Mouse (Mus musculus): ENCODE measurements around the gene Klhl2. TPM values are rescaled to one million over a fixed set of nuclear protein-coding genes. Genes with fewer than 3 reads are reported as not detected.

Klhl2 gene
- polyA plus RNA-seq, 1 experiment from 2014 or later = 10.1 TPM

DNA sequence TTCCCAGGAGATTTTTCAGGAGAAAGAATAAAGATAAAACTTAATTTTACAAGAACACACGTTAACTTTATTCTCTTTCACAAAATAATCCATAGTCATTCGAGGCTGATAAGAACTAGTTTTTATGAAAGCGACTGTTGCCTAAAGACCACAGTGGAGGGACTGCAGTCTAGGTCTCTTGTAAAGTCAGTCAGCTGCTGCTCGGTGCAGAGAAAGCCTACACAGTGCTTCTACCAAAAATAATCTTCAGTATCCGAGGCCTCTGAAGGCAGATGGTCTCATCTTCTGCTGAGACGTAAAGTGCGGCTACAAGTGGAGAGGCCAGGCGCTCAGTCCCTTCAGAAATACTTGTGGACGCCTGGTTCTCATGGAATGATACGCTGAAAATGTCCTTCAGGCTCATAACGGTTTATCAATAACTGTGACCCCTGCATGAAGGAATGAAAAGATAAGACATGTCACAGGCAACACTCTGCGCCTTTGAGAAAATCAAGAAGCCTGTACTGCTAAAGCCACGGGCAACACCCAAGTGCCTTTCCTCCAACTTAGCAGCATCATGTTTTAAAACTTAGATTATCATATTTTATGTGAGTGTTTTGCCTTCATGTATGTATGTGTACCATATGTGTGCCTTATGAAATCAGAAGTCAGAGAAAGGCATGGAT lies 109.1 kb downstream of the Klhl2 start:
- H3K4me2 ChIP-seq = no peak overlapping the region
- H3K27ac ChIP-seq (ENCODE audit: low read depth, low read length) = no peak overlapping the region
- H3K9ac ChIP-seq (ENCODE audit: low read depth, low read length) = no peak overlapping the region
- peaks cover 3% of the 10 kb centered on the region; the same call in 1 of the 2 replicates for H3K4me1 ChIP-seq (replicated peaks; ENCODE audit: control insufficient read depth, insufficient read depth, low read length)
- H3K36me3 ChIP-seq (ENCODE audit: control insufficient read depth, insufficient read depth, low read length) = no peaks in the 10 kb centered on the region
- no peak for DNase-seq (ENCODE audit: low spot score)
- no peaks in the 10 kb centered on the region for H3K27me3 ChIP-seq (replicated peaks; ENCODE audit: control insufficient read depth, insufficient read depth, low read length)
- no peak overlapping the region for H3K4me3 ChIP-seq (ENCODE audit: low read depth, low read length)
- peak; percentile 74 for ATAC-seq (replicated peaks; ENCODE audit: low FRiP score)
- 66% methylated on average over 13 of the region's 13 CpGs for WGBS
- no peaks in the 10 kb centered on the region for H3K9me3 ChIP-seq (ENCODE audit: control insufficient read depth, low read length)

- Histone ChIP-seq H3K9ac (ENCODE audit: low read depth, low read length) (no peak overlapping the region), H3K27ac (ENCODE audit: low read depth, low read length) (no peak overlapping the region), H3K9me3 (ENCODE audit: control insufficient read depth, low read length) (no peaks in the 10 kb centered on the region), H3K4me1 (replicated peaks; ENCODE audit: control insufficient read depth, insufficient read depth, low read length) (peaks cover 11% of the 10 kb centered on the region), H3K4me3 (ENCODE audit: low read depth, low read length) (no peak overlapping the region), H3K4me2 (no peak overlapping the region), H3K27me3 (replicated peaks; ENCODE audit: control insufficient read depth, insufficient read depth, low read length) (no peaks in the 10 kb centered on the region), H3K36me3 (ENCODE audit: control insufficient read depth, insufficient read depth, low read length) (no peaks in the 10 kb centered on the region)
- 88% methylated on average over 1 of the region's 1 CpGs for WGBS
- ATAC-seq (replicated peaks; ENCODE audit: low FRiP score) = no peak
- DNase-seq (ENCODE audit: low spot score) = no peak
Measured at GRCm38 (mm10) chr8:64738916-64739315, 110.9 kb downstream of the Klhl2 start.

- no peaks in the 10 kb centered on the region for H3K27me3 ChIP-seq (replicated peaks; ENCODE audit: control insufficient read depth, insufficient read depth, low read length)
- H3K4me3 ChIP-seq (ENCODE audit: low read depth, low read length) = no peak overlapping the region
- H3K9me3 ChIP-seq (ENCODE audit: control insufficient read depth, low read length) = no peaks in the 10 kb centered on the region
- ATAC-seq (replicated peaks; ENCODE audit: low FRiP score) (no peak), DNase-seq (ENCODE audit: low spot score) (no peak)
- H3K9ac ChIP-seq (ENCODE audit: low read depth, low read length) = no peak overlapping the region
- H3K4me2 ChIP-seq = no peak overlapping the region
- no peak overlapping the region for H3K27ac ChIP-seq (ENCODE audit: low read depth, low read length)
- H3K36me3 ChIP-seq (ENCODE audit: control insufficient read depth, insufficient read depth, low read length) = no peaks in the 10 kb centered on the region
- H3K4me1 ChIP-seq (replicated peaks; ENCODE audit: control insufficient read depth, insufficient read depth, low read length) = peaks cover 11% of the 10 kb centered on the region
- 78% methylated on average over 3 of the region's 3 CpGs for WGBS
Measured at GRCm38 (mm10) chr8:64736767-64737323, 113.0 kb downstream of the Klhl2 start.

DNA sequence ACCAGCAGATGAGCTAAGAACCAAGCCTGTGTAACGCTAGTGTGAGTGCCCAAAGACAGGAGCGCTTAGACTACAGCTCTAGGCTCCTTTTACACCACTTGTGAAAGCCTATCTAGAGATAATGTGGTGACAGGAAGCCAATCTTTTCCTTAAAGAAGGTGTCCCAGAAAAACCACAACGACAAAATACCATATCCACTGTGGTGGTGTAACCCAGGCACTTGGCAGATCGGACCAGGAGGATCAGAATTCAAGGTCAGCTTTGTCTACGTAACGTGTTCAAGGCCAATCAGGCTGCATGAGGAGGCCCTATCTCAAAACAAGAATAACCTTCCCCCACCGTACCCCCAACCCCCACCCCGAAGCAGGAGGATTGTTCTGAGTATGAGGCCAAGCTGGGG lies 114.7 kb downstream of the Klhl2 start:
- ATAC-seq (replicated peaks; ENCODE audit: low FRiP score) = no peak
- H3K4me1 ChIP-seq (replicated peaks; ENCODE audit: control insufficient read depth, insufficient read depth, low read length) = peaks cover 8% of the 10 kb centered on the region
- H3K27ac ChIP-seq (ENCODE audit: low read depth, low read length) = no peak overlapping the region
- H3K9me3 ChIP-seq (ENCODE audit: control insufficient read depth, low read length) = no peaks in the 10 kb centered on the region
- H3K4me2 ChIP-seq = no peak overlapping the region
- no peak overlapping the region for H3K9ac ChIP-seq (ENCODE audit: low read depth, low read length)
- peaks cover 7% of the 10 kb centered on the region; the same call in 1 of the 2 replicates for H3K36me3 ChIP-seq (ENCODE audit: control insufficient read depth, insufficient read depth, low read length)
- H3K4me3 ChIP-seq (ENCODE audit: low read depth, low read length) = no peak overlapping the region
- no peak for DNase-seq (ENCODE audit: low spot score)
- no peaks in the 10 kb centered on the region for H3K27me3 ChIP-seq (replicated peaks; ENCODE audit: control insufficient read depth, insufficient read depth, low read length)
- WGBS = 48% methylated on average over 8 of the region's 8 CpGs

GRCm38 (mm10) chr8:64733271-64733943 lies 116.4 kb downstream of the Klhl2 start, which contains the start of gene Msmo1:
Msmo1 (minus strand) TSS chr8:64733792.
- H3K27me3 ChIP-seq (replicated peaks; ENCODE audit: control insufficient read depth, insufficient read depth, low read length) = no peaks in the 10 kb centered on the region
- H3K27ac ChIP-seq (ENCODE audit: low read depth, low read length) = peak within 1 kb of the TSS; percentile 17; the same call in 1 of the 2 replicates
- H3K4me3 ChIP-seq (ENCODE audit: low read depth, low read length) = peak within 1 kb of the TSS; percentile 78
- WGBS = under 1% methylated on average over 60 of the region's 60 CpGs
- H3K36me3 ChIP-seq (ENCODE audit: control insufficient read depth, insufficient read depth, low read length) = peaks cover 9% of the 10 kb centered on the region; the same call in 1 of the 2 replicates
- H3K4me1 ChIP-seq (replicated peaks; ENCODE audit: control insufficient read depth, insufficient read depth, low read length) = peaks cover 8% of the 10 kb centered on the region
- H3K9ac ChIP-seq (ENCODE audit: low read depth, low read length) = peak within 1 kb of the TSS; percentile 70
- ATAC-seq (replicated peaks; ENCODE audit: low FRiP score) (peak; percentile 99), DNase-seq (ENCODE audit: low spot score) (peak; percentile 91)
- H3K9me3 ChIP-seq (ENCODE audit: control insufficient read depth, low read length) = no peaks in the 10 kb centered on the region
- peak within 1 kb of the TSS; percentile 83 for H3K4me2 ChIP-seq

- WGBS = 17% methylated on average over 9 of the region's 9 CpGs
- Histone ChIP-seq H3K4me2 (peak overlapping the region; percentile 83), H3K27ac (ENCODE audit: low read depth, low read length) (no peak overlapping the region), H3K4me3 (ENCODE audit: low read depth, low read length) (peak overlapping the region; percentile 78), H3K9me3 (ENCODE audit: control insufficient read depth, low read length) (no peaks in the 10 kb centered on the region), H3K9ac (ENCODE audit: low read depth, low read length) (peak overlapping the region; percentile 70), H3K27me3 (replicated peaks; ENCODE audit: control insufficient read depth, insufficient read depth, low read length) (no peaks in the 10 kb centered on the region), H3K36me3 (ENCODE audit: control insufficient read depth, insufficient read depth, low read length) (peaks cover 10% of the 10 kb centered on the region; the same call in 1 of the 2 replicates), H3K4me1 (replicated peaks; ENCODE audit: control insufficient read depth, insufficient read depth, low read length) (peaks cover 8% of the 10 kb centered on the region)
- no peak for ATAC-seq (replicated peaks; ENCODE audit: low FRiP score)
- DNase-seq (ENCODE audit: low spot score) = no peak
Measured at GRCm38 (mm10) chr8:64732596-64732995, 117.2 kb downstream of the Klhl2 start.

DNA sequence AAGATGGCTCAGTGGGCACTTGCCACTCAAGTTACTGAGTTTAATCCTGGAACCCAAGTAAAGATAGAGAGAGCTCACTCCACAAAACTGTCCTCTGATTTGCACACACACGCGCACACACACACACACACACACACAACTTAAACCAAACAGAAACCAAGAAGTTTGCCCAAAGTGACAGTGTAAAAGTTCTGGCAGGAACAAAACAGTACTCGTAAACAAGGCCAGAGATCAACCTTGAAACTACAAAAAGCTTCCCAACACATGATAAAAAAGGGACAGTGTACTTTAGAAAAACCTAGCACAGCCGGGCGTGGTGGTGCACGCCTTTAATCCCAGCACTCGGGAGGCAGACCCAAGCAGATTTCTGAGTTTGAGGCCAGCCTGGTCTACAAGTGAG lies 121.7 kb downstream of the Klhl2 start:
- Histone ChIP-seq H3K9ac (ENCODE audit: low read depth, low read length) (no peak overlapping the region), H3K27ac (ENCODE audit: low read depth, low read length) (no peak overlapping the region), H3K27me3 (replicated peaks; ENCODE audit: control insufficient read depth, insufficient read depth, low read length) (no peaks in the 10 kb centered on the region), H3K9me3 (ENCODE audit: control insufficient read depth, low read length) (no peaks in the 10 kb centered on the region), H3K4me3 (ENCODE audit: low read depth, low read length) (no peak overlapping the region), H3K4me1 (replicated peaks; ENCODE audit: control insufficient read depth, insufficient read depth, low read length) (no peaks in the 10 kb centered on the region), H3K36me3 (ENCODE audit: control insufficient read depth, insufficient read depth, low read length) (peaks cover 30% of the 10 kb centered on the region), H3K4me2 (no peak overlapping the region)
- ATAC-seq (replicated peaks; ENCODE audit: low FRiP score) = no peak
- no peak for DNase-seq (ENCODE audit: low spot score)
- WGBS = 89% methylated on average over 7 of the region's 7 CpGs

GRCm38 (mm10) chr8:64726190-64726695 lies 123.6 kb downstream of the Klhl2 start:
- ATAC-seq (replicated peaks; ENCODE audit: low FRiP score) (no peak), DNase-seq (ENCODE audit: low spot score) (no peak)
- H3K27ac ChIP-seq (ENCODE audit: low read depth, low read length) = no peak overlapping the region
- no peak overlapping the region for H3K4me3 ChIP-seq (ENCODE audit: low read depth, low read length)
- WGBS = 78% methylated on average over 4 of the region's 4 CpGs
- H3K36me3 ChIP-seq (ENCODE audit: control insufficient read depth, insufficient read depth, low read length) = peaks cover 35% of the 10 kb centered on the region
- no peaks in the 10 kb centered on the region for H3K9me3 ChIP-seq (ENCODE audit: control insufficient read depth, low read length)
- H3K4me1 ChIP-seq (replicated peaks; ENCODE audit: control insufficient read depth, insufficient read depth, low read length) = no peaks in the 10 kb centered on the region
- no peaks in the 10 kb centered on the region for H3K27me3 ChIP-seq (replicated peaks; ENCODE audit: control insufficient read depth, insufficient read depth, low read length)
- no peak overlapping the region for H3K4me2 ChIP-seq
- no peak overlapping the region for H3K9ac ChIP-seq (ENCODE audit: low read depth, low read length)
